Mouse (Mus musculus): Measurements from ENCODE around the gene Map2k5. TPM values are rescaled to one million over a fixed set of nuclear protein-coding genes. Genes with fewer than 3 reads are reported as not detected.

Gene Map2k5
- total RNA-seq, 1 experiment from 2014 or later, result 26.1 TPM

- peak in 1 of 2 experiments; percentile 37; a peak in 1 of 4 replicates for ATAC-seq (replicated peaks in 1 of 2; ENCODE audit: insufficient read depth in 1 of 2, low FRiP score in 2 of 2, low TSS enrichment in 1 of 2, low read depth in 1 of 2, poor library complexity in 2 of 2, severe bottlenecking in 2 of 2)
These were observed 83.8 kb downstream of the Map2k5 start for GRCm38 (mm10) chr9:63293781-63294480.

- no peak for ATAC-seq (replicated peaks in 1 of 2; ENCODE audit: insufficient read depth in 1 of 2, low FRiP score in 2 of 2, low TSS enrichment in 1 of 2, low read depth in 1 of 2, poor library complexity in 2 of 2, severe bottlenecking in 2 of 2)
These were observed 89.0 kb downstream of the Map2k5 start for GRCm38 (mm10) chr9:63288676-63289075.

- ATAC-seq (replicated peaks in 1 of 2; ENCODE audit: insufficient read depth in 1 of 2, low FRiP score in 2 of 2, low TSS enrichment in 1 of 2, low read depth in 1 of 2, poor library complexity in 2 of 2, severe bottlenecking in 2 of 2), result no peak
These were observed 93.3 kb downstream of the Map2k5 start for GRCm38 (mm10) chr9:63284392-63284791.

DNA sequence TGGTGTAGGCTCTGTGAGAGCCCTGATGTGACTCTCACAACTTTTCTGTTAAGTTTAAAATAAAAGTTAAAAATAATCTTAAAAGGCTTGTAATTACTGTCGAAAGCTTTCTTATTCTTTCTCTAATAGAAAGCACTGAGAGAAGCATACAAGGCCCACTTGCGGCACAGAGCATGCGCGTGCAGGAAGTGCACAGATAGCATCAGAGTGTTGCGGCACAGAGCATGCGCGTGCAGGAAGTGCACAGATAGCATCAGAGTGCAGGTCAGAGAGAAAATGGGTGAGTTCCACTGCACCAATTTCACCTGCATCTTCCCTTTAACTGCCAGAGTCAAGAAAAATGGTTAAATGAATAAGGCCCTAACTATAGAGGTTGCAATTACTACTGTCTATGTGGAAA, 95.7 kb downstream of the Map2k5 start:
- no peak for ATAC-seq (replicated peaks in 1 of 2; ENCODE audit: insufficient read depth in 1 of 2, low FRiP score in 2 of 2, low TSS enrichment in 1 of 2, low read depth in 1 of 2, poor library complexity in 2 of 2, severe bottlenecking in 2 of 2)

DNA sequence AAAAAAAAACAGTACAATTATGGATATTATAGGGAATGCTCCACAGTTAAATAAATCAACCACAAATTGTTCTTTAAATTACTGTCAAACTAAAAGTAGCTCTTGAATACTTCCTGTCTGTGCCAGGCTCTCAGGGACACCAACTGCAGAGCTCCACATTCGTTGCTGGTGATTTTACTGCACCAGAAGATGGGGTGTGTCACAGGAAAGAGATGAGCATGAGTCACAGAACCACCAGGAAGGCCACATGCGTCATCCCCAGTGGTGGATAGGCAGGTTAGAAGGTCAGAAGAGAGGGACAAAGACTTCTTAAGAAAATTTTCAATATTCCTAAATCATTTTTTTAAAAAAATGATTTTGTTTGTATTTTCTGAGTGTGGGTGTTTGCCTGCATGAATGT, 96.6 kb downstream of the Map2k5 start:
- ATAC-seq (replicated peaks in 1 of 2; ENCODE audit: insufficient read depth in 1 of 2, low FRiP score in 2 of 2, low TSS enrichment in 1 of 2, low read depth in 1 of 2, poor library complexity in 2 of 2, severe bottlenecking in 2 of 2), result no peak

GRCm38 (mm10) chr9:63273781-63274180, 103.9 kb downstream of the Map2k5 start:
- no peak for ATAC-seq (replicated peaks in 1 of 2; ENCODE audit: insufficient read depth in 1 of 2, low FRiP score in 2 of 2, low TSS enrichment in 1 of 2, low read depth in 1 of 2, poor library complexity in 2 of 2, severe bottlenecking in 2 of 2)

DNA sequence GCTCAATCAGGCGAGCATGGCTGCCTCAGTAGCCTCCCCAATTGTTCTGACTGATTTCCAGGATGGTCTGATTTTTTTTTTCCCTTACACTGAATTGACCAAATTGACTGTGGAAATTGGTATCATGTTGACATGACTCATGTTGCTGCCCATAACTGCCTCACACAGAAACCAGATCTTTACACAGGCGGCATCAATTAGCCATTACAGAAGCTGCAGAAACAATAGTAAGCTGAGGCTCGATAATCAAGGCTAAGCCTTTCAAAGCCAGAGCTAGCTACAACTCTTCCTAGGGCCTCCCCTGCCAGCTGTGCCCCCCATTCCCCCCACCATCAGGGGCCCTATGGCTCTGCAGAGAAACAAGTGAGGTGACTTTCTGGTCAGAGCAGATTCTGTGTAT, 107.9 kb downstream of the Map2k5 start:
- no peak for ATAC-seq (replicated peaks in 1 of 2; ENCODE audit: insufficient read depth in 1 of 2, low FRiP score in 2 of 2, low TSS enrichment in 1 of 2, low read depth in 1 of 2, poor library complexity in 2 of 2, severe bottlenecking in 2 of 2)

DNA sequence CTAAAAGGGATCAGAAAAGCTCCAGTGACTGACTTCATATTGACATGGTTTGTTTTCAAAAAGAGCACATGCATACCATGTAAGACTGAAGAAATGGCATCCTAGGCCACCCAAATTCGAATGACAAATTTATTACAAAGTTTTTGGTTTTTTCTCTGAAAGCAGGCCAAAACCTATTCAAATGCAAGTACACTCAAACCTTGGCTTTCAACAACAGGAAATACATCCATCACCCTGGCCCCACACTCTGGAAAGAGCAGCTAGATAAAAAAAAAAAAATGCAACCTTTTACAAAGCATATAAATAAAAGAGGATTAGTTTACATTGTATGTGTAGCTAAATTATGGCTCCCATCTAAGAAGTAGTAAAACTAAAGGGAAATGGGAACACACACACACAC, 114.5 kb downstream of the Map2k5 start:
- ATAC-seq (replicated peaks in 1 of 2; ENCODE audit: insufficient read depth in 1 of 2, low FRiP score in 2 of 2, low TSS enrichment in 1 of 2, low read depth in 1 of 2, poor library complexity in 2 of 2, severe bottlenecking in 2 of 2), result no peak

GRCm38 (mm10) chr9:63258768-63259167, 118.9 kb downstream of the Map2k5 start:
- no peak for ATAC-seq (replicated peaks in 1 of 2; ENCODE audit: insufficient read depth in 1 of 2, low FRiP score in 2 of 2, low TSS enrichment in 1 of 2, low read depth in 1 of 2, poor library complexity in 2 of 2, severe bottlenecking in 2 of 2)

- ATAC-seq (replicated peaks in 1 of 2; ENCODE audit: insufficient read depth in 1 of 2, low FRiP score in 2 of 2, low TSS enrichment in 1 of 2, low read depth in 1 of 2, poor library complexity in 2 of 2, severe bottlenecking in 2 of 2), result no peak
These were observed 120.0 kb downstream of the Map2k5 start for GRCm38 (mm10) chr9:63257739-63258138.

GRCm38 (mm10) chr9:63250841-63251626, 126.7 kb downstream of the Map2k5 start:
- no peak for ATAC-seq (replicated peaks in 1 of 2; ENCODE audit: insufficient read depth in 1 of 2, low FRiP score in 2 of 2, low TSS enrichment in 1 of 2, low read depth in 1 of 2, poor library complexity in 2 of 2, severe bottlenecking in 2 of 2)

- ATAC-seq (replicated peaks in 1 of 2; ENCODE audit: insufficient read depth in 1 of 2, low FRiP score in 2 of 2, low TSS enrichment in 1 of 2, low read depth in 1 of 2, poor library complexity in 2 of 2, severe bottlenecking in 2 of 2), result no peak
These were observed 129.5 kb downstream of the Map2k5 start for GRCm38 (mm10) chr9:63248095-63248787.

GRCm38 (mm10) chr9:63246568-63247169, 131.0 kb downstream of the Map2k5 start:
- no peak; a peak in 1 of 4 replicates for ATAC-seq (replicated peaks in 1 of 2; ENCODE audit: insufficient read depth in 1 of 2, low FRiP score in 2 of 2, low TSS enrichment in 1 of 2, low read depth in 1 of 2, poor library complexity in 2 of 2, severe bottlenecking in 2 of 2)

DNA sequence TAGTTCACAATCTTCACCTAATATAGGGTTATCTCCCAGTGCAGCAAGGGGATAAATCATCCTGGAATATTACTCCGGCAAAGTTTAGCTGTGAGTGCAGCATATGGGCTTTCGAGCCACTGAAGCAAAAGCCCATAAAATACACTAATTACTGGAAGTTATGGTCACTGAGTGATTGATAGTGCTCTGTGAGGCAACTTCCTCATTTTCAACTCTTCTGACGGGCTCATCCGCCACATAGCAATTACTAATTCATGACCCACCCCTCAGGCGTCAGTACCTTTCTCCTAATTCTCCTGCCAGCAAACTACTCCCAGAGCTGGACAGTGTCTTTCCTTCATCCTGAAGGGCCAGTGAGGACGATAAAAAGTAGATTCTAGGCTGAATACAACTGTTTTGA, 135.7 kb downstream of the Map2k5 start:
- peak; percentile 53 to 83 for ATAC-seq (replicated peaks in 1 of 2; ENCODE audit: insufficient read depth in 1 of 2, low FRiP score in 2 of 2, low TSS enrichment in 1 of 2, low read depth in 1 of 2, poor library complexity in 2 of 2, severe bottlenecking in 2 of 2)

- no peak for ATAC-seq (replicated peaks in 1 of 2; ENCODE audit: insufficient read depth in 1 of 2, low FRiP score in 2 of 2, low TSS enrichment in 1 of 2, low read depth in 1 of 2, poor library complexity in 2 of 2, severe bottlenecking in 2 of 2)
These were observed 136.5 kb downstream of the Map2k5 start for GRCm38 (mm10) chr9:63241241-63241640.

GRCm38 (mm10) chr9:63234356-63234755, 143.3 kb downstream of the Map2k5 start:
- no peak for ATAC-seq (replicated peaks in 1 of 2; ENCODE audit: insufficient read depth in 1 of 2, low FRiP score in 2 of 2, low TSS enrichment in 1 of 2, low read depth in 1 of 2, poor library complexity in 2 of 2, severe bottlenecking in 2 of 2)

- no peak for ATAC-seq (replicated peaks in 1 of 2; ENCODE audit: insufficient read depth in 1 of 2, low FRiP score in 2 of 2, low TSS enrichment in 1 of 2, low read depth in 1 of 2, poor library complexity in 2 of 2, severe bottlenecking in 2 of 2)
These were observed 147.4 kb downstream of the Map2k5 start for GRCm38 (mm10) chr9:63230289-63230688.

DNA sequence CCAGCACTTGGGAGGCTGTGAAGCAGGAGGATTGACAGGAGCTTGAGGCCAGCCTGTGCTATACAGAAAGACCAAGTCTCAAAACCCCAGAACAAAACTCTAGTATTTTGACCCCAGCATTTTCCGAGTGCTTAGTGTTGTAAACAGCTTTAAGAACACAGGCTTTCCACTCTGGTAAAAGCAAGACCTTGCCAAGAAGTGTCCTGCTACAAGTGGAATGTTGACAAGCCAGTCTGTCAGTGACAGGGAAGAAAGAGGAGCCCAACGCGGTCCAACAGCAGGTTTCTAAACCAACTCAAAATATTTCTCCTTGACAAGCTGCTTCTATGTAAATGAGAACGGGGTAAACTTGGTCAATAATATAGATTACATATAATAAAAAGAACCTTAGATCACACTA, 148.6 kb downstream of the Map2k5 start:
- ATAC-seq (replicated peaks in 1 of 2; ENCODE audit: insufficient read depth in 1 of 2, low FRiP score in 2 of 2, low TSS enrichment in 1 of 2, low read depth in 1 of 2, poor library complexity in 2 of 2, severe bottlenecking in 2 of 2), result no peak

Data from hematopoietic stem cell, adult 5-6 weeks (primary cell).